Mouse (Mus musculus) cortical plate, adult 2 months (tissue): ENCODE data around the gene Jazf1.

Source experiments
- CTCF ChIP-seq: fragments of 200-500 bp; IDR thresholded peaks from 2 replicates; pipeline ENCODE4 v1.5.1; 2011; ENCODE audit warnings: mild to moderate bottlenecking, control low read depth, low read length; ENCODE audit not compliant: insufficient read depth; ENCODE audit errors: extremely low read depth
- POLR2A ChIP-seq: fragments of 200-500 bp; IDR thresholded peaks from 2 replicates; pipeline ENCODE4 v1.6.1; 2011; ENCODE audit warnings: mild to moderate bottlenecking, low read length, control low read depth; ENCODE audit not compliant: insufficient read depth; ENCODE audit errors: extremely low read depth

- TF ChIP-seq CTCF (no peak), POLR2A (no peak)
Measured at GRCm38 (mm10) chr6:53068875-53069178, 396 bp upstream of the Jazf1 start.
